Mouse (Mus musculus) adrenal gland, adult 2 months (tissue): ENCODE data around the gene St13. TPM values are rescaled to one million over a fixed set of nuclear protein-coding genes. Genes with fewer than 3 reads are reported as not detected.

ENCODE experiments used
- DNase-seq: peaks from one replicate; pipeline ENCODE4 v3.0.0; 2021
- polyA plus RNA-seq: library from polyadenylated mRNA; depleted of rRNA; stranded (reverse); fragments of >200 nt; gene quantifications from 2 replicates; pipeline ENCODE4 v1.2.3, GENCODE M21; 2012; rRNA removed
- total RNA-seq, 2 experiments: library from RNA; stranded (reverse); gene quantifications; 2 replicates each; pipeline ENCODE4 v1.2.3; 2021

The St13 gene
- total and polyA plus RNA-seq, 3 experiments = 40.3 to 354 (median 246) TPM

GRCm38 (mm10) chr15:81319462-81319861 is 80.4 kb downstream of the St13 start:
- DNase-seq = no peak

GRCm38 (mm10) chr15:81313928-81314327 is 85.9 kb downstream of the St13 start:
- DNase-seq = no peak

Other genes with a start within 250 kb of the St13 start
- 10 to 100 TPM; 27.3 to 30.0 TPM for gene Mrtfa, start 209.3 kb downstream of the St13 start, total RNA-seq
- gene Mrtfa, start 209.3 kb downstream of the St13 start, polyA plus RNA-seq = 33.0 and 39.6 TPM in 2 replicates
- under 1 TPM; 0.17 to 0.55 TPM for gene Mchr1, start 164.6 kb downstream of the St13 start, total RNA-seq
- gene Mchr1, start 164.6 kb downstream of the St13 start, polyA plus RNA-seq = 0.45 and 0.86 TPM in 2 replicates
- gene Slc25a17, start 39.3 kb downstream of the St13 start, total RNA-seq = 10 to 100 TPM; 77.4 to 99.9 TPM
- 16.8 and 19.8 TPM in 2 replicates for gene Slc25a17, start 39.3 kb downstream of the St13 start, polyA plus RNA-seq
- 10 to 100 TPM; 27.7 to 34.8 TPM for gene Xpnpep3, start 61 bp upstream of the St13 start, total RNA-seq
- 7.7 and 12.0 TPM in 2 replicates for gene Xpnpep3, start 61 bp upstream of the St13 start, polyA plus RNA-seq
- not detected for gene Dnajb7, start 8.2 kb upstream of the St13 start, total RNA-seq
- not detected in 2 replicates for gene Dnajb7, start 8.2 kb upstream of the St13 start, polyA plus RNA-seq
- gene Rbx1, start 66.2 kb upstream of the St13 start, total RNA-seq = 100 to 1,000 TPM; 128 to 150 TPM
- gene Rbx1, start 66.2 kb upstream of the St13 start, polyA plus RNA-seq = 13.8 and 16.8 TPM in 2 replicates
- 10 to 100 TPM; 56.0 to 71.2 TPM for gene Ep300, start 185.3 kb upstream of the St13 start, total RNA-seq
- 19.5 and 26.5 TPM in 2 replicates for gene Ep300, start 185.3 kb upstream of the St13 start, polyA plus RNA-seq